Mouse (Mus musculus): ENCODE data around the gene Dhrs13. TPM values are rescaled to one million over a fixed set of nuclear protein-coding genes. Genes with fewer than 3 reads are reported as not detected.

Dhrs13 gene
- polyA plus RNA-seq, 1 experiment from 2014 or later: 19.1 TPM

MicroRNAs within 50 kb of the gene (microRNA counts, 519-probe panel; counts per million panel counts)
- microRNA mmu-miR-144 (3,692 counts per million, percentile 74 among the panel's probes with 10 or more counts), microRNA mmu-miR-451 (2,959 counts per million, percentile 52 among the panel's probes with 10 or more counts)

Small RNA genes within 50 kb of the gene (microRNA-seq; reads per million reads assigned to microRNA genes)
- gene Mir144 (32.8 reads per million, percentile 34 among the genes with 10 or more reads in this experiment), gene Mir451a (not detected), gene Mir451b (not detected)

Other genes with a start within 250 kb of the Dhrs13 start
- 1.2 and 1.5 TPM in 2 replicates for gene Gm10277, start 244.5 kb upstream of the Dhrs13 start, polyA plus RNA-seq (2014; fragmentation: Nextera tagmentation; extraction: Ambion mirVana)
- 13.4 and 14.2 TPM in 2 replicates for gene Pipox, start 138.2 kb upstream of the Dhrs13 start, polyA plus RNA-seq (2014; fragmentation: Nextera tagmentation; extraction: Ambion mirVana)
- 2.1 and 3.0 TPM in 2 replicates for gene Sez6, start 101.5 kb upstream of the Dhrs13 start, polyA plus RNA-seq (2014; fragmentation: Nextera tagmentation; extraction: Ambion mirVana)
- 16.9 and 22.5 TPM in 2 replicates for gene Phf12, start 49.5 kb upstream of the Dhrs13 start, polyA plus RNA-seq (2014; fragmentation: Nextera tagmentation; extraction: Ambion mirVana)
- 54.1 and 60.6 TPM in 2 replicates for gene Flot2, start 5.7 kb downstream of the Dhrs13 start, polyA plus RNA-seq (2014; fragmentation: Nextera tagmentation; extraction: Ambion mirVana)
- gene Eral1, start 48.1 kb downstream of the Dhrs13 start, polyA plus RNA-seq (2014; fragmentation: Nextera tagmentation; extraction: Ambion mirVana): 33.4 and 33.5 TPM in 2 replicates
- 15.2 and 16.4 TPM in 2 replicates for gene Fam222b, start 62.4 kb downstream of the Dhrs13 start, polyA plus RNA-seq (2014; fragmentation: Nextera tagmentation; extraction: Ambion mirVana)
- gene Traf4, start 133.3 kb downstream of the Dhrs13 start, polyA plus RNA-seq (2014; fragmentation: Nextera tagmentation; extraction: Ambion mirVana): 53.5 and 54.7 TPM in 2 replicates
- gene Nek8, start 144.4 kb downstream of the Dhrs13 start, polyA plus RNA-seq (2014; fragmentation: Nextera tagmentation; extraction: Ambion mirVana): 16.0 and 17.4 TPM in 2 replicates
- gene Tlcd1, start 144.4 kb downstream of the Dhrs13 start, polyA plus RNA-seq (2014; fragmentation: Nextera tagmentation; extraction: Ambion mirVana): 27.1 and 28.0 TPM in 2 replicates
- 1,708 and 1,741 TPM in 2 replicates for gene Rpl23a, start 151.3 kb downstream of the Dhrs13 start, polyA plus RNA-seq (2014; fragmentation: Nextera tagmentation; extraction: Ambion mirVana)
- 156 and 171 TPM in 2 replicates for gene Rab34, start 156.2 kb downstream of the Dhrs13 start, polyA plus RNA-seq (2014; fragmentation: Nextera tagmentation; extraction: Ambion mirVana)
- gene Proca1, start 161.1 kb downstream of the Dhrs13 start, polyA plus RNA-seq (2014; fragmentation: Nextera tagmentation; extraction: Ambion mirVana): 2.7 and 3.3 TPM in 2 replicates
- gene Sdf2, start 213.5 kb downstream of the Dhrs13 start, polyA plus RNA-seq (2014; fragmentation: Nextera tagmentation; extraction: Ambion mirVana): 101 and 102 TPM in 2 replicates
- 25.3 and 26.2 TPM in 2 replicates for gene Supt6, start 213.7 kb downstream of the Dhrs13 start, polyA plus RNA-seq (2014; fragmentation: Nextera tagmentation; extraction: Ambion mirVana)
- gene 2610507B11Rik, start 229.5 kb downstream of the Dhrs13 start, polyA plus RNA-seq (2014; fragmentation: Nextera tagmentation; extraction: Ambion mirVana): 98.3 and 98.7 TPM in 2 replicates

All from stomach, embryonic 14.5 days (tissue).